Mouse (Mus musculus) embryonic facial prominence, embryonic 13.5 days (tissue): Measurements from ENCODE around the gene Akap10. TPM values are rescaled to one million over a fixed set of nuclear protein-coding genes. Genes with fewer than 3 reads are reported as not detected.

Experiments
- ATAC-seq: fragments of 200-750 bp; cut with Nextera tagmentation; 2 replicates; pipeline ENCODE4 v1.8.0; 2017; ENCODE audit warnings: low read depth; ENCODE audit not compliant: insufficient number of reproducible peaks, insufficient read depth, low FRiP score, low TSS enrichment
- H3K27ac ChIP-seq: fragments of 300-500 bp; sonication (generic); 2 replicates; pipeline ENCODE4 v1.5.1; 2015; ENCODE audit warnings: moderate library complexity, mild to moderate bottlenecking, inconsistent platforms
- H3K27me3 ChIP-seq: fragments of 300-500 bp; sonication (generic); 2 replicates; pipeline ENCODE4 v1.6.1; 2015; ENCODE audit warnings: mild to moderate bottlenecking, inconsistent platforms
- H3K36me3 ChIP-seq: fragments of 300-500 bp; sonication (generic); 2 replicates; pipeline ENCODE4 v1.6.1; 2015; ENCODE audit warnings: mild to moderate bottlenecking, inconsistent platforms
- H3K4me1 ChIP-seq: fragments of 300-500 bp; sonication (generic); 2 replicates; pipeline ENCODE4 v1.6.1; 2015; ENCODE audit warnings: inconsistent platforms
- H3K4me2 ChIP-seq: fragments of 300-500 bp; sonication (generic); 2 replicates; pipeline ENCODE4 v1.6.1; 2015; ENCODE audit warnings: moderate library complexity, mild to moderate bottlenecking, inconsistent platforms
- H3K4me3 ChIP-seq: fragments of 300-500 bp; sonication (generic); 2 replicates; pipeline ENCODE4 v1.5.1; 2015; ENCODE audit warnings: mild to moderate bottlenecking, inconsistent platforms
- H3K9ac ChIP-seq: fragments of 300-500 bp; sonication (generic); 2 replicates; pipeline ENCODE4 v1.6.1; 2015; ENCODE audit warnings: mild to moderate bottlenecking, inconsistent platforms
- H3K9me3 ChIP-seq: fragments of 300-500 bp; sonication (generic); 2 replicates; pipeline ENCODE4 v1.6.1; 2016; ENCODE audit warnings: inconsistent platforms
- WGBS: fragments of 180-500 bp; shearing (Covaris S2); methylation state at CpG from one replicate; pipeline ENCODE4 v1.1.7; 2015; ENCODE audit warnings: mixed read lengths; 5-methylcytosine and 5-hydroxymethylcytosine counted together
- polyA plus RNA-seq: library from polyadenylated mRNA; unstranded; fragments of >200 nt; fragmentation: Nextera tagmentation; extraction: Ambion mirVana; gene quantifications from 2 replicates; pipeline ENCODE4 v1.2.1, GENCODE M21; 2015

Gene Akap10
- polyA plus RNA-seq, 1 experiment from 2014 or later, result 19.3 TPM

- 3% methylated on average over 25 of the region's 25 CpGs for WGBS
- H3K27ac ChIP-seq, result no peak overlapping the region
- no peak for ATAC-seq
Observed at GRCm38 (mm10) chr11:61957296-61957813, 27.3 kb upstream of the Akap10 start.

GRCm38 (mm10) chr11:61956572-61957295, 26.7 kb upstream of the Akap10 start, which contains the start of gene Specc1:
TSS of gene Specc1 (plus strand) at chr11:61956763.
- H3K9ac ChIP-seq, result peak within 1 kb of the TSS; percentile 70
- peak; percentile 74; the same call in 1 of the 2 replicates for ATAC-seq
- H3K36me3 ChIP-seq, result no peaks in the 10 kb centered on the region
- under 1% methylated on average over 58 of the region's 58 CpGs for WGBS
- no peaks in the 10 kb centered on the region for H3K9me3 ChIP-seq
- peaks cover 30% of the 10 kb centered on the region for H3K27me3 ChIP-seq
- no peak within 1 kb of the TSS for H3K27ac ChIP-seq
- peak within 1 kb of the TSS; percentile 100 for H3K4me2 ChIP-seq
- H3K4me1 ChIP-seq, result no peaks in the 10 kb centered on the region
- peak within 1 kb of the TSS; percentile 63 for H3K4me3 ChIP-seq

More at GRCm38 (mm10) chr11:61957296-61957813, 27.3 kb upstream of the Akap10 start:
- no peaks in the 10 kb centered on the region for H3K9me3 ChIP-seq
- H3K4me1 ChIP-seq, result no peaks in the 10 kb centered on the region
- H3K4me2 ChIP-seq, result peak overlapping the region; percentile 100
- peak overlapping the region; percentile 63 for H3K4me3 ChIP-seq
- peak overlapping the region; percentile 70 for H3K9ac ChIP-seq
- H3K36me3 ChIP-seq, result no peaks in the 10 kb centered on the region
- peaks cover 30% of the 10 kb centered on the region for H3K27me3 ChIP-seq

- Histone ChIP-seq H3K4me2 (no peak overlapping the region), H3K27me3 (peaks cover 30% of the 10 kb centered on the region), H3K9ac (no peak overlapping the region), H3K27ac (no peak overlapping the region), H3K36me3 (no peaks in the 10 kb centered on the region), H3K4me3 (no peak overlapping the region), H3K4me1 (no peaks in the 10 kb centered on the region), H3K9me3 (no peaks in the 10 kb centered on the region)
- 79% methylated on average over 6 of the region's 6 CpGs for WGBS
- ATAC-seq, result no peak
Observed at GRCm38 (mm10) chr11:61955951-61956350, 25.9 kb upstream of the Akap10 start.

- peaks cover 29% of the 10 kb centered on the region for H3K27me3 ChIP-seq
- ATAC-seq, result no peak
- no peaks in the 10 kb centered on the region for H3K36me3 ChIP-seq
- H3K4me3 ChIP-seq, result no peak overlapping the region
- H3K4me1 ChIP-seq, result no peaks in the 10 kb centered on the region
- H3K9ac ChIP-seq, result no peak overlapping the region
- no peaks in the 10 kb centered on the region for H3K9me3 ChIP-seq
- no peak overlapping the region for H3K4me2 ChIP-seq
- H3K27ac ChIP-seq, result no peak overlapping the region
- 73% methylated on average over 6 of the region's 6 CpGs for WGBS
Observed at GRCm38 (mm10) chr11:61955136-61955535, 25.1 kb upstream of the Akap10 start.

- H3K9ac ChIP-seq, result no peak overlapping the region
- ATAC-seq, result no peak
- WGBS, result 15% methylated on average over 10 of the region's 10 CpGs
- no peak overlapping the region for H3K4me3 ChIP-seq
- no peak overlapping the region; the same call in 1 of the 2 replicates for H3K4me2 ChIP-seq
- no peaks in the 10 kb centered on the region for H3K4me1 ChIP-seq
- no peaks in the 10 kb centered on the region for H3K27me3 ChIP-seq
- H3K9me3 ChIP-seq, result no peaks in the 10 kb centered on the region
- H3K27ac ChIP-seq, result no peak overlapping the region
- no peaks in the 10 kb centered on the region for H3K36me3 ChIP-seq
Observed at GRCm38 (mm10) chr11:61950632-61951031, 20.6 kb upstream of the Akap10 start.

- Histone ChIP-seq H3K9ac (no peak overlapping the region), H3K36me3 (no peaks in the 10 kb centered on the region), H3K27me3 (no peaks in the 10 kb centered on the region), H3K4me1 (no peaks in the 10 kb centered on the region), H3K27ac (no peak overlapping the region), H3K4me3 (no peak overlapping the region), H3K9me3 (no peaks in the 10 kb centered on the region), H3K4me2 (no peak overlapping the region)
- under 1% methylated on average over 3 of the region's 3 CpGs for WGBS
- ATAC-seq, result no peak
Observed at GRCm38 (mm10) chr11:61949315-61949714, 19.3 kb upstream of the Akap10 start.

GRCm38 (mm10) chr11:61946608-61947007, 16.6 kb upstream of the Akap10 start:
- H3K4me1 ChIP-seq, result no peaks in the 10 kb centered on the region
- H3K27ac ChIP-seq, result no peak overlapping the region
- no peak for ATAC-seq
- H3K9me3 ChIP-seq, result no peaks in the 10 kb centered on the region
- H3K9ac ChIP-seq, result no peak overlapping the region
- H3K27me3 ChIP-seq, result no peaks in the 10 kb centered on the region
- no peak overlapping the region for H3K4me2 ChIP-seq
- H3K36me3 ChIP-seq, result no peaks in the 10 kb centered on the region
- no peak overlapping the region for H3K4me3 ChIP-seq
- 92% methylated on average over 4 of the region's 4 CpGs for WGBS

- H3K4me3 ChIP-seq, result no peak overlapping the region
- H3K36me3 ChIP-seq, result no peaks in the 10 kb centered on the region
- H3K9me3 ChIP-seq, result no peaks in the 10 kb centered on the region
- no peak overlapping the region for H3K9ac ChIP-seq
- WGBS, result 78% methylated on average over 9 of the region's 9 CpGs
- no peak overlapping the region for H3K27ac ChIP-seq
- no peak for ATAC-seq
- H3K4me1 ChIP-seq, result no peaks in the 10 kb centered on the region
- no peaks in the 10 kb centered on the region for H3K27me3 ChIP-seq
- H3K4me2 ChIP-seq, result no peak overlapping the region
Observed at GRCm38 (mm10) chr11:61944417-61944816, 14.4 kb upstream of the Akap10 start.

GRCm38 (mm10) chr11:61942903-61943302, 12.9 kb upstream of the Akap10 start:
- H3K4me2 ChIP-seq, result no peak overlapping the region
- no peaks in the 10 kb centered on the region for H3K9me3 ChIP-seq
- H3K4me3 ChIP-seq, result no peak overlapping the region
- no peak overlapping the region for H3K27ac ChIP-seq
- ATAC-seq, result no peak
- no peak overlapping the region for H3K9ac ChIP-seq
- H3K36me3 ChIP-seq, result no peaks in the 10 kb centered on the region
- H3K27me3 ChIP-seq, result no peaks in the 10 kb centered on the region
- H3K4me1 ChIP-seq, result no peaks in the 10 kb centered on the region
- 87% methylated on average over 2 of the region's 2 CpGs for WGBS

GRCm38 (mm10) chr11:61937761-61938160, 7.7 kb upstream of the Akap10 start:
- no peak for ATAC-seq
- 96% methylated on average over 1 of the region's 1 CpGs for WGBS
- Histone ChIP-seq H3K9me3 (no peaks in the 10 kb centered on the region), H3K4me1 (no peaks in the 10 kb centered on the region), H3K4me3 (no peak overlapping the region), H3K27ac (no peak overlapping the region), H3K4me2 (no peak overlapping the region), H3K27me3 (no peaks in the 10 kb centered on the region), H3K9ac (no peak overlapping the region), H3K36me3 (no peaks in the 10 kb centered on the region)

- Histone ChIP-seq H3K9me3 (no peaks in the 10 kb centered on the region), H3K27me3 (no peaks in the 10 kb centered on the region), H3K4me1 (peaks cover 16% of the 10 kb centered on the region), H3K4me3 (peak overlapping the region; percentile 76), H3K27ac (peak overlapping the region; percentile 96), H3K9ac (peak overlapping the region; percentile 94), H3K36me3 (no peaks in the 10 kb centered on the region), H3K4me2 (peak overlapping the region; percentile 69)
- no peak for ATAC-seq
- WGBS, result 18% methylated on average over 11 of the region's 11 CpGs
Observed at GRCm38 (mm10) chr11:61930640-61931586, 861 bp upstream of the Akap10 start.
